Mouse (Mus musculus) neural tube, embryonic 13.5 days (tissue): ENCODE results near the gene Grhl3. TPM values are rescaled to one million over a fixed set of nuclear protein-coding genes. Genes with fewer than 3 reads are reported as not detected.
A peak's percentile ranks its signal among the peaks of the same experiment; 100 is the strongest.

Experiments used
- ATAC-seq: fragments of 200-750 bp; cut with Nextera tagmentation; 2 replicates; pipeline ENCODE4 v1.8.0; 2017; ENCODE audit warnings: low read depth, mild to moderate bottlenecking, moderate TSS enrichment, moderate library complexity
- H3K27ac ChIP-seq: fragments of 300-500 bp; sonication (generic); replicated peaks from 2 replicates; pipeline ENCODE4 v1.5.1; 2015; ENCODE audit warnings: moderate library complexity, mild to moderate bottlenecking, inconsistent platforms
- H3K27me3 ChIP-seq: fragments of 300-500 bp; sonication (generic); 2 replicates; pipeline ENCODE4 v1.6.1; 2015; ENCODE audit warnings: mild to moderate bottlenecking, inconsistent platforms
- H3K36me3 ChIP-seq: fragments of 300-500 bp; sonication (generic); 2 replicates; pipeline ENCODE4 v1.6.1; 2015; ENCODE audit warnings: mild to moderate bottlenecking, inconsistent platforms
- H3K4me1 ChIP-seq: fragments of 300-500 bp; sonication (generic); replicated peaks from 2 replicates; pipeline ENCODE4 v1.6.1; 2015; ENCODE audit warnings: inconsistent platforms
- H3K4me2 ChIP-seq: fragments of 300-500 bp; sonication (generic); 2 replicates; pipeline ENCODE4 v1.6.1; 2015; ENCODE audit warnings: inconsistent platforms, mild to moderate bottlenecking, moderate library complexity
- H3K4me3 ChIP-seq: fragments of 300-500 bp; sonication (generic); 2 replicates; pipeline ENCODE4 v1.5.1; 2015; ENCODE audit warnings: mild to moderate bottlenecking, inconsistent platforms
- H3K9ac ChIP-seq: fragments of 300-500 bp; sonication (generic); 2 replicates; pipeline ENCODE4 v1.6.1; 2015; ENCODE audit warnings: moderate library complexity, mild to moderate bottlenecking, inconsistent platforms
- H3K9me3 ChIP-seq: fragments of 300-500 bp; sonication (generic); 2 replicates; pipeline ENCODE4 v1.6.1; 2016; ENCODE audit warnings: inconsistent platforms
- WGBS: fragments of 180-500 bp; shearing (Covaris S2); methylation state at CpG from one replicate; pipeline ENCODE4 v1.1.7; 2015; 5-methylcytosine and 5-hydroxymethylcytosine counted together
- polyA plus RNA-seq: library from polyadenylated mRNA; unstranded; fragments of >200 nt; fragmentation: Nextera tagmentation; extraction: Ambion mirVana; gene quantifications from 2 replicates; pipeline ENCODE4 v1.2.1, GENCODE M21; 2015

Gene Grhl3
- polyA plus RNA-seq, 1 experiment from 2014 or later = 0.50 TPM

DNA sequence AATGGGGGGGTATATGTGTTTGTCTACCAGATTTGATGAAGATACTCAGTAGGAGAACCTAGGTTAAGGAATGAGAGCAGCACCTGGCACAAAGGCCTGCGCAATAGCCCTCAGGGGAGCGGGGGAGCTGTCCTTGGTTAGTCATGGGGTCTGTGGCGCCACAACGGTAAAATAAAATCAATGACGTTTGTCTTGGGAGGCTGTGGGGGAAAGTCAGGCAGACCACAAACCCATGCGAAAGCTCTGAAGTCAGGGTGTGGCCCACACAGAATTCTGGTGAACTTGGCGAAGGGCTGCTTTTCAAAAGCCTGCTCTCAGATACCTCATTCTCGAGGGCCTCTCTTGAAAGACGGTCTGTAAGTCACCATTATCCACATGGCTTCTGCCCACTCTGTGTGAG, 53.0 kb downstream of the Grhl3 start:
- WGBS = 82% methylated on average over 9 of the region's 9 CpGs
- H3K27me3 ChIP-seq = peaks cover 4% of the 10 kb centered on the region; the same call in 1 of the 2 replicates
- no peak overlapping the region for H3K27ac ChIP-seq
- no peaks in the 10 kb centered on the region for H3K36me3 ChIP-seq
- H3K4me2 ChIP-seq = no peak overlapping the region
- H3K4me3 ChIP-seq = no peak overlapping the region
- peaks cover 12% of the 10 kb centered on the region; the same call in 1 of the 2 replicates for H3K4me1 ChIP-seq
- no peak overlapping the region for H3K9ac ChIP-seq
- H3K9me3 ChIP-seq = no peaks in the 10 kb centered on the region
- ATAC-seq = no peak

GRCm38 (mm10) chr4:135518135-135518534, 55.3 kb downstream of the Grhl3 start:
- no peak for ATAC-seq
- H3K4me1 ChIP-seq = no peaks in the 10 kb centered on the region
- no peak overlapping the region for H3K4me3 ChIP-seq
- H3K27ac ChIP-seq = no peak overlapping the region
- 78% methylated on average over 12 of the region's 12 CpGs for WGBS
- H3K27me3 ChIP-seq = no peaks in the 10 kb centered on the region; the same call in 1 of the 2 replicates
- H3K4me2 ChIP-seq = no peak overlapping the region
- H3K36me3 ChIP-seq = no peaks in the 10 kb centered on the region
- no peak overlapping the region for H3K9ac ChIP-seq
- no peaks in the 10 kb centered on the region for H3K9me3 ChIP-seq

- Histone ChIP-seq H3K27me3 (no peaks in the 10 kb centered on the region; the same call in 1 of the 2 replicates), H3K36me3 (no peaks in the 10 kb centered on the region), H3K4me1 (no peaks in the 10 kb centered on the region), H3K4me2 (no peak overlapping the region), H3K27ac (no peak overlapping the region), H3K4me3 (no peak overlapping the region), H3K9me3 (no peaks in the 10 kb centered on the region), H3K9ac (no peak overlapping the region)
- WGBS = 58% methylated on average over 15 of the region's 15 CpGs
- ATAC-seq = no peak
These were observed 56.8 kb downstream of the Grhl3 start for GRCm38 (mm10) chr4:135516351-135517316.

- H3K36me3 ChIP-seq = no peaks in the 10 kb centered on the region
- 68% methylated on average over 14 of the region's 14 CpGs for WGBS
- no peaks in the 10 kb centered on the region; the same call in 1 of the 2 replicates for H3K27me3 ChIP-seq
- H3K4me2 ChIP-seq = no peak overlapping the region
- H3K4me3 ChIP-seq = no peak overlapping the region
- no peaks in the 10 kb centered on the region for H3K9me3 ChIP-seq
- no peak overlapping the region for H3K27ac ChIP-seq
- H3K9ac ChIP-seq = no peak overlapping the region
- no peak for ATAC-seq
- no peaks in the 10 kb centered on the region for H3K4me1 ChIP-seq
These were observed 58.5 kb downstream of the Grhl3 start for GRCm38 (mm10) chr4:135514925-135515324.

- H3K9me3 ChIP-seq = no peaks in the 10 kb centered on the region
- 93% methylated on average over 7 of the region's 7 CpGs for WGBS
These were observed 59.6 kb downstream of the Grhl3 start for GRCm38 (mm10) chr4:135513865-135514264.

DNA sequence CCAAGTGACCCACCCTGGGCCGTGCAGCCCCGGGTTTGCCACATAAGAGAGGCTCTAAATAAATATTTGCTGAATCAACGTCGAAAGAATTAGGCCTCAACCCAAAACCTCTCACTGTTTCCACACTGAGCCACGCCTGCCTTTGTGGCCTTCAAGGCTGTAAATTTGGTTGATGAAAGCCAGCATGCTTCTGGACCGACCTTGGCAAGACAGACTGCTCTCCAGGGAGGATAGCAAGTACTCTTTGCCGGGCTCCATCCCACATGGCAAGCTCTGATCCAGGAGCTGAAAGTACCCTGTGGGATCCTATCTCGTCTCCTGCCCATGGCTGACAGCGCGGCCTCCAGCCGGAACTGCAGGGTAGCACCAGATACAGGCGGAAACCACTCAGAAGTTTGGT, 63.9 kb downstream of the Grhl3 start:
- WGBS = 44% methylated on average over 12 of the region's 12 CpGs
- Histone ChIP-seq H3K4me2 (no peak overlapping the region), H3K4me1 (peaks cover 9% of the 10 kb centered on the region; the same call in 1 of the 2 replicates), H3K27me3 (no peaks in the 10 kb centered on the region), H3K36me3 (no peaks in the 10 kb centered on the region), H3K4me3 (no peak overlapping the region), H3K9me3 (no peaks in the 10 kb centered on the region), H3K9ac (no peak overlapping the region), H3K27ac (no peak overlapping the region)
- ATAC-seq = no peak

More at GRCm38 (mm10) chr4:135513865-135514264, 59.6 kb downstream of the Grhl3 start:
- Histone ChIP-seq H3K9ac (no peak overlapping the region), H3K27me3 (no peaks in the 10 kb centered on the region; the same call in 1 of the 2 replicates), H3K27ac (no peak overlapping the region), H3K36me3 (no peaks in the 10 kb centered on the region), H3K4me1 (peaks cover under 1% of the 10 kb centered on the region; the same call in 1 of the 2 replicates), H3K4me2 (no peak overlapping the region), H3K4me3 (no peak overlapping the region)
- no peak for ATAC-seq

GRCm38 (mm10) chr4:135508419-135509039, 64.9 kb downstream of the Grhl3 start:
- 15% methylated on average over 13 of the region's 13 CpGs for WGBS
- no peaks in the 10 kb centered on the region for H3K27me3 ChIP-seq

GRCm38 (mm10) chr4:135507547-135508350, 65.7 kb downstream of the Grhl3 start:
- Histone ChIP-seq H3K27ac (no peak overlapping the region), H3K4me3 (peak overlapping the region; percentile 14), H3K4me1 (peaks cover 9% of the 10 kb centered on the region; the same call in 1 of the 2 replicates), H3K27me3 (no peaks in the 10 kb centered on the region), H3K36me3 (no peaks in the 10 kb centered on the region), H3K9me3 (no peaks in the 10 kb centered on the region), H3K4me2 (peak overlapping the region; percentile 53), H3K9ac (peak overlapping the region; percentile 18; the same call in 1 of the 2 replicates)
- peak; percentile 69; the same call in 1 of the 2 replicates for ATAC-seq
- 12% methylated on average over 22 of the region's 22 CpGs for WGBS

More at GRCm38 (mm10) chr4:135508419-135509039, 64.9 kb downstream of the Grhl3 start:
- Histone ChIP-seq H3K4me2 (peak overlapping the region; percentile 47), H3K36me3 (no peaks in the 10 kb centered on the region), H3K27ac (no peak overlapping the region), H3K9ac (peak overlapping the region; percentile 56; the same call in 1 of the 2 replicates), H3K4me3 (no peak overlapping the region; the same call in 1 of the 2 replicates), H3K4me1 (peaks cover 9% of the 10 kb centered on the region; the same call in 1 of the 2 replicates), H3K9me3 (no peaks in the 10 kb centered on the region)
- 0 out of 2 replicates have a peak, but pooled peaks have one; percentile 30 for ATAC-seq

- Histone ChIP-seq H3K27ac (no peak overlapping the region), H3K36me3 (no peaks in the 10 kb centered on the region), H3K27me3 (no peaks in the 10 kb centered on the region), H3K4me1 (peaks cover 9% of the 10 kb centered on the region; the same call in 1 of the 2 replicates), H3K4me2 (no peak overlapping the region), H3K9me3 (peaks cover 3% of the 10 kb centered on the region; the same call in 1 of the 2 replicates), H3K9ac (no peak overlapping the region), H3K4me3 (no peak overlapping the region)
- no peak for ATAC-seq
- WGBS = 78% methylated on average over 11 of the region's 11 CpGs
These were observed 67.6 kb downstream of the Grhl3 start for GRCm38 (mm10) chr4:135505794-135506193.

DNA sequence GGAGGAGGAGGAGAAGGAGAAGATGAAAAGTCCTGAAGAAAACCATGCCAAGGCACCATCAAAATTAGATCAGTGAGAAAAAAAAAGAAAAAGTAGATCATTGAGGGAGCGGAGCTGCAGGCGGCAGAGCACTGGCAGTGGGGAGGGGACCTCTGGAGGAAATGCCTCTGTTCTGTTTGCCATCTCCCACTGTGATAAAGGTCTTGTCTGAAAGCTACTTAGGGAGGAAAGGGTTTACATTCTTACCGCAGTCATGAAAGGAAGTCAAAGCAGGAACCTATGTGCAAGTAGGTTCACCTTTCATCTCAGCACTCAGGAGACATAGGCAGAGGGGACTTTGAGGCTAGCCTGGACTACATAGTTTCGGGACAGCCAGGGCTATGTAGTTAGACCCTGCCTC, 71.8 kb downstream of the Grhl3 start:
- peaks cover 11% of the 10 kb centered on the region for H3K9me3 ChIP-seq
- H3K4me1 ChIP-seq = no peaks in the 10 kb centered on the region
- ATAC-seq = no peak
- H3K27ac ChIP-seq = no peak overlapping the region
- no peak overlapping the region for H3K4me2 ChIP-seq
- H3K4me3 ChIP-seq = no peak overlapping the region
- no peaks in the 10 kb centered on the region for H3K36me3 ChIP-seq
- 59% methylated on average over 4 of the region's 4 CpGs for WGBS
- no peak overlapping the region for H3K9ac ChIP-seq
- no peaks in the 10 kb centered on the region for H3K27me3 ChIP-seq

DNA sequence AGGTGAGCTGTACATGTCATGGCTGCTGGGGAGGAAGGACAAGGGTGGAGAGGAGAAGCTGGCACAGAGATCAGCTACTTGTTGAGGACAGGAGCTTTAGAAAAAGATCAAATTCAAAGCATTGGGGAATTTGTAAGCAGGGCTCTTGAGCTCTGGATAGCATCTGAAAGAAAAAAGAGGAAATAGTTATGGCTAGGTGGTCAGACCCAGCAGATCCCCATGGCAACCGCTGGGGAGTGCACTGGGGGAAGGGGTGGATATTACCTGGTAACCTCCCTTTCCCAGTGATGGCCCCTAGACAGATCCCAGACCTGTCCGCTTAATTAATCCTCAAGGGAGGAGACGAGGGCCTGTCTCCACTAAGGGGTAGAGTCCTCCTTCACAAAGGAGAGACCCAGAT, 73.6 kb downstream of the Grhl3 start:
- H3K4me2 ChIP-seq = no peak overlapping the region
- peaks cover 11% of the 10 kb centered on the region for H3K9me3 ChIP-seq
- H3K4me1 ChIP-seq = peaks cover 12% of the 10 kb centered on the region
- no peak for ATAC-seq
- no peak overlapping the region for H3K9ac ChIP-seq
- H3K27ac ChIP-seq = no peak overlapping the region
- WGBS = 76% methylated on average over 3 of the region's 3 CpGs
- no peaks in the 10 kb centered on the region for H3K36me3 ChIP-seq
- no peak overlapping the region for H3K4me3 ChIP-seq
- peaks cover 6% of the 10 kb centered on the region; the same call in 1 of the 2 replicates for H3K27me3 ChIP-seq
